Mouse (Mus musculus): ENCODE results near the gene Marc2.

The Marc2 gene

DNA sequence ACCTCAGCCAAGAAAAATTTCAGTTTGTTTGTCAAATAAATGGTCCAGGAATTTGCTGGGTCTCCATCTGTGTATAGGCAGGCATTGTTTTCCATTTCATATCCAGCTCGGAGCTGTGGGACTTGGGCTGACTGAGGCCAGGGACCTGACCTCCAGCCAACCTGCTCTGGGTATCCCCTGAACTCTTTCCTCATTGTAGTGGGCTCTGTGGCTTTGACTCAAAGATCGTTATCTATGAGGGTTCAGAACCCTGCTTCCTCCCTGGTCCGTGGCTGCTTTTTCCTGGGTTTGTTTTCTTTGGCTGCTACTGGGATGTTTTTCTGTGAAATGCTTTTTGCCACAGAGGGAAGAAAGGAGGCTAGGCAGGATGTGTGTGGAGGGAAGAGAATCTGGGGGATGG, 7.7 kb upstream of the Marc2 start:
- no peak for DNase-seq (ENCODE audit: low read depth)

DNA sequence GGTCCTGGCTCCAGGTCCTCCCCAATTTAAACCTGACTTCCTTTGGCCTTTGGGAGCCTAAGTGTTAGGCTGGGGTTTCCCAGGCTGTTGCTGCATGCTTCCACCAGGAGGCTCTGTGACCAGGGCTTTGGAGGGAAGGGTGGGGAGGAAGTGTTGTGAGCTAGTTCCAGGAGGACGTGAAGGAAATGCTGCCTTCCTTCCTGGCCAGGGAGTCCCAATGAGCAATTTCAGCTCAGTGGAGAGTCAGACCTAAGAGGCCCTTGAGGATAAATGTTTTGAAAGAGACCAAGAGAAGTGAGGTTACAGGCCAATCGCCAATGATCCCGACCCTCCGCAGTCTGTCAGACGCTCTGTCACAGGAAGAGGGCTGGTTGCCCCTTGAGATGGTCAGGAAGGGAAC, 7.1 kb upstream of the Marc2 start:
- DNase-seq (ENCODE audit: low read depth) = no peak

GRCm38 (mm10) chr1:184851741-184852618, 5.7 kb upstream of the Marc2 start:
- peak; percentile 71 for DNase-seq (ENCODE audit: low read depth)

DNA sequence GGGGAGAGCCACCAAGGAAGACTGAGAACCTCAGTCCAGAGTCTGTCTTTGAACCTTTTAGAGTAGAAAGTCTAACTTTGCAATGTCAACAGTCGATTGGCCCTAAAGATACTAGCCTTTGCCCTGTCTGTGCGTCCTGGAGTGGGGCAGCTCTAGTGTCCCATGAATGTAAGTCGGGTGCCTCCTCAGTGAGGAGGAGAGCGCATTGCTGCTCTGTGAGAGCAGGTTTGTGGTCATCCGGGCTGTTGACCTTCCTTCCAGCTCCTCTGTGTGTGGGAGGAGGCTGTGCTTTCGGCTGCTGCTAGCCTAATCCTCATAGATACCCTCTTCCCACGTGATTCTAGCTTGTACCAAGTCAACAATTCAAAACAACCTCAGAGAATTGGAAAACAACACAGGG, 4.9 kb upstream of the Marc2 start:
- DNase-seq (ENCODE audit: low read depth) = no peak

DNA sequence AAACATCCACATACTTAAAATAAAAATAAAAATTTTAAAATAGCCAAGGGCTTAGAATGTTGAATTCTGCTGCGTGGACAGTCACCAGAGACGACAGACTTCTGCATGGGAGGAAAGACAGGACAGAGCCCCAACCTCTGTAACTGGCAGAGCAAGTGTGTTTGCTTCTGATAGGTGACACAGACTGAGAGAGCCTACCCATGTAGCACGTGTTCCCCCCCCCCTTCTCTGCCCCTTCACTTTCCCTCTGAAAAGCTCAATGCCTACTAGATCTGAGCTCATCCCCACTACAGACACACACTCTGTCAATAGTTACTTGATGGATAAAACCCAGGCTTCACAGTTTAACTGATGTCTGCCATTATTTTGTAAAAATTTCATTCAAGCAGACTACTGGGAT, 722 bp upstream of the Marc2 start:
- no peak for DNase-seq (ENCODE audit: low read depth)

GRCm38 (mm10) chr1:184845111-184846071, 860 bp downstream of the Marc2 start:
- DNase-seq (ENCODE audit: low read depth) = peak; percentile 83

GRCm38 (mm10) chr1:184844326-184845066, 1.8 kb downstream of the Marc2 start:
- DNase-seq (ENCODE audit: low read depth) = peak; percentile 53

GRCm38 (mm10) chr1:184837649-184838048, 8.6 kb downstream of the Marc2 start:
- no peak for DNase-seq (ENCODE audit: low read depth)

- DNase-seq (ENCODE audit: low read depth) = no peak
Observed at GRCm38 (mm10) chr1:184836350-184836749, 9.9 kb downstream of the Marc2 start.

DNA sequence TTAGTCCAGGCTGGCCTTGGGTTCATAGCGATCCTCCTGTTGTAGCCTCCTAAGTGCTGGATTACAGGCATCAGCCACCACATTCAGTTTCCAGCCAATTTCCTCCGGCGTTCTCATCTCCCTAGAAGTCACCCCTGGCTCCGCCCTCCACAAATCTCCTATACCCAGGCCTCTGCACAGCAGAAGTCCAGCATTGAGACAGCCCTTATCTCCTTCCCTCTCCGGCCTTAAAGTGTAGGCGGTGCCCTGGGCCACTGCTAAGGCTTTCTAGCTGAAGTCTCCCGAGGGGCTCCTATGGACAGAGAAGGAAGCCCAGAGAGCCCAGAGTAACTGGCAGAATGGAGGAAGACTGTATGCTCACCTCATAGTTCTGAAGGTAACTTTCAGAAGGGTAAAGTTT, 12.8 kb downstream of the Marc2 start:
- DNase-seq (ENCODE audit: low read depth) = no peak

DNA sequence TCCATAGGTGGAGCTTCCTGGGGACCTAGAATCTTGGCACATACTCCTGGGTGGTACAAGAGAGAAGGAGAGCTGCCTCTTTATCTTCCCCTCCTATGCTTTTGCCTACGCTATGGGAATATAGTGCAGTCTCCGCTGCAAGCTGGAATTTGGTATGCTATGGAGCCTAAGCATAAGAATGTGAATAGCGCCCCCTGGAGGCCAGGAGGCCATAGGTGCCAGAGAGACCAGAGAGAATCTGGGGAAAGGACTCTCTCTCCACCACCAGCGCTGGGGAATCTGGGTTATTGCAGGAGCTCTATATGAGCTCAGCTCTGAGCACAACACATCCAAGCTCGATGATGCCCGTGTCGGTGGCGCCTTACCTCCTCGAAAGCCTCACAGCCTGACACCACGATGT, 14.0 kb downstream of the Marc2 start:
- no peak for DNase-seq (ENCODE audit: low read depth)

GRCm38 (mm10) chr1:184829897-184830296, 16.4 kb downstream of the Marc2 start:
- DNase-seq (ENCODE audit: low read depth) = no peak

- no peak for DNase-seq (ENCODE audit: low read depth)
Observed at GRCm38 (mm10) chr1:184827175-184827701, 19.0 kb downstream of the Marc2 start.

- DNase-seq (ENCODE audit: low read depth) = no peak
Observed at GRCm38 (mm10) chr1:184825093-184825492, 21.2 kb downstream of the Marc2 start.

DNA sequence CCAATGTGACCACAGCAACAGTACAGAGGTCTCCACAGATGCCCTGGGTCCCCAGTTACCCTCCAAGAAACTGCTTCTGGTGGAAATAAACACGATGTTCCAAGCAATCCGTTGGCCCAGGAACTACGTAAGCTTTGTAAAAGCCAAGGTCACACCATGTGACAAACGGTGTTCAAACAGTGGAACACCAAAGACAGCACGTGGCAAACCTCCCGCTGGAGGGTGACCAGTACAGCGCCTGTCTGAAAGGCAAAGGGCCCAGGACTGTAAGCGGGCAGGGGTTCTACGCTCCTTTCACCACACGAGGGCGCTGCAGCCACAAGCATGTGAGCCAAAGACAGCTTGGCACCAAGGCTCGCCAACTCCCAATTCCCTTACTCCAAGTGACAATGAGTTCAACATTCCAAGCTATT, 21.8 kb downstream of the Marc2 start:
- DNase-seq (ENCODE audit: low read depth) = peak; percentile 75

DNA sequence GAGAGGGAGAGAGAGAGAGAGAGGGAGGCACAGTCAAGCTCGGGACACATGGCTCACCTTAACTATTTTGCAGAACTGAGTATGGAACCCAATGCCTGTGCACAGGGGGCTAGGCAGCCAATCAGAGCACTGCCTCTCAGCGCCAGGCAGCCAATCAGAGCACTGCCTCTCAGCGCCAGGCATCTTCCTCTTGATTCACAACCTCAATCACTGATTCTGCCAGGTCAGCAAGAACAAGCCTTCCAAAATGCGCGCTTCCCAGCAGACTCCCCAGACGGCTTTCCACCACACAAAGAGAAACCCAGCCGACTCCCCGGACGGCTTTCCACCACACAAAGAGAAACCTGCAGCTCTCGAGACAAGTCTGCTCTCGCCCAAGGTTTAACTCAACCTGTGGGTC, 23.6 kb downstream of the Marc2 start:
- DNase-seq (ENCODE audit: low read depth) = no peak

GRCm38 (mm10) chr1:184817768-184818167, 28.5 kb downstream of the Marc2 start:
- no peak for DNase-seq (ENCODE audit: low read depth)

- DNase-seq (ENCODE audit: low read depth) = no peak
Observed at GRCm38 (mm10) chr1:184811716-184812250, 34.5 kb downstream of the Marc2 start.

DNA sequence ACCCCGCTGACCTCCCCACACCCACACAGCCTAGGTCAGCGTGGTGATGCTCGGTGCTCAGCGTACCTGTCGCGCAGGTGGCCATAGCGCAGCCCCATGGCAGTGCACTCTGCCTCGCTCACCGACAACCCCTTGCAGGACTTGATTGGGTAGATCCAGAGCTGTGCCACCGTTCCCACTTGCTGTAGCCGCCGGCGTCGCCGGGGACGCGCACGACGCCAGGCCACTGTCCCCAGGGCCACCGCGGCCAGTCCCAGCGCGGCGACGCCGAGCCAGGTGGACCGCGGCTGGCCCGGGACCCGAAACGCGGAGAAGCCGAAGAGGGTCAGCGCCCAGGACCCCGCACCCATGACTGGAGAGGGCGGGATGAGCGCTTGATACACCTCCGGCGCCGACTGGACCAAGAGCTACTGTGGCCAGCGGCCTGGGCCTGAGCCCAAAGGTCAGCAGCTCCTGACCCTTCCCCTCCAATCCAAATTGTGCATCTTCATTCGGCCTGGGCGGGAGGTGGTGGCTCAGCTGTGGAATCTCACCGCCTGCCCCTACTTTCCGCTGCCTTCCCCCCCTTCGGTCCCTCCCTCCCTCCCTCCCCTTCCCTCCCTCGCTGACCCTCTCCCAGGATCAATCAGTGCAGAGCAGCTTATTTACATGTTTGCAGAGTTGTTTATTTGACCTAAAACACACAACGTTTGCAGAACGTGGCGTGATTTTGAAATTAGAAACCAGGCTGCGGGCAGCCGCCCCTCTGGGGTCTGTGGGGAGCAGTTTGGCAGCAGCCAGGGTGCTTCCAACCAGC, 35.3 kb downstream of the Marc2 start, which contains the start of gene Marc1:
Gene Marc1, minus strand, starts transcription at position 534 of the 796 bp plus-strand sequence.
- no peak for DNase-seq (ENCODE audit: low read depth)

DNA sequence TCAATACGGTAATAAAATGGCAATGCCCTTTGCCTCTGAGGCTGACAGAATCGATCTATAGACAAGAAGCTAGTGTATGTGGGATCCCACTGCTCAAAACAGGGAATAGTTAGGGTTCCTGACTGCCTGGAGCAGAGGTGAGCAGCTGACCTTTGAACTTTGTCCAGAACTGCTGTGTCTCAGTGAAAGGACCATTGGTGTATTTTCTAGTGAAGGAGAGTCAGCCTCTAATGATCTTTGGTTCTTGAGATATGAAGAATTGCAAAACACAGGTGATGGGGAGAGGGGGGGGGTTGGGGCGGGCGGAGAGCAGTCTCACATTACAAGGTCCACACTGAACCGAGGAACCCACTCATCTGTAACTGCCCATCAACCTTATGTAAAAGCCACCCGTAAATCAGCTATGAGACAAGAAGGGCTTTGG, 36.7 kb downstream of the Marc2 start:
- DNase-seq (ENCODE audit: low read depth) = no peak

Data from c-Kit-positive CD71-positive TER-119-negative erythroid progenitor cells, embryonic 14.5 days (primary cell).